Mouse (Mus musculus) MEL (cell line): ENCODE measurements around the gene Susd6. TPM values are rescaled to one million over a fixed set of nuclear protein-coding genes. Genes with fewer than 3 reads are reported as not detected.

Source experiments
- DNase-seq: peaks from one replicate; pipeline ENCODE4 v3.0.0; 2011; ENCODE audit warnings: low read depth, low spot score
- H3K27ac ChIP-seq: 2 replicates; pipeline ENCODE4 v1.5.1; 2012; ENCODE audit warnings: low read depth, mild to moderate bottlenecking, control low read depth, low read length, moderate library complexity; ENCODE audit not compliant: control insufficient read depth
- H3K27me3 ChIP-seq, 2 experiments: fragments of 150-350 bp in 1 of 2; sonication (generic) in 1 of 2; 2 replicates each; pipeline ENCODE4 v1.6.1; 2012; ENCODE audit warnings: low read length in 2 of 2, mild to moderate bottlenecking in 2 of 2, improper control_type of control experiment in 1 of 2, moderate library complexity in 1 of 2; ENCODE audit not compliant: insufficient read depth in 2 of 2, control insufficient read depth in 1 of 2
- H3K36me3 ChIP-seq, 2 experiments: 2 replicates each; pipeline ENCODE4 v1.6.1; 2012 to 2014; ENCODE audit warnings: low read length in 2 of 2, improper control_type of control experiment in 1 of 2, inconsistent platforms in 1 of 2, mild to moderate bottlenecking in 1 of 2; ENCODE audit not compliant: insufficient read depth in 2 of 2, control insufficient read depth in 1 of 2
- H3K4me1 ChIP-seq, 2 experiments: fragments of 150-350 bp in 1 of 2; sonication (generic) in 1 of 2; 2 replicates each; pipeline ENCODE4 v1.6.1; 2012; ENCODE audit warnings: low read length in 2 of 2, improper control_type of control experiment in 1 of 2, mild to moderate bottlenecking in 1 of 2; ENCODE audit not compliant: insufficient read depth in 2 of 2, control insufficient read depth in 1 of 2
- H3K4me3 ChIP-seq, 2 experiments: fragments of 150-350 bp in 1 of 2; sonication (generic) in 1 of 2; 2 replicates each; pipeline ENCODE4 v1.5.1; 2012; ENCODE audit warnings: low read depth in 2 of 2, low read length in 2 of 2, mild to moderate bottlenecking in 2 of 2, moderate library complexity in 2 of 2, control low read depth in 1 of 2, improper control_type of control experiment in 1 of 2; ENCODE audit not compliant: control insufficient read depth in 1 of 2, insufficient read depth in 1 of 2
- H3K79me2 ChIP-seq: 2 replicates; pipeline ENCODE4 v1.6.1; 2012; ENCODE audit warnings: mild to moderate bottlenecking, low read length, moderate library complexity; ENCODE audit not compliant: control insufficient read depth, poor library complexity, insufficient read depth
- H3K9ac ChIP-seq: 2 replicates; pipeline ENCODE4 v1.6.1; 2012; ENCODE audit warnings: low read depth, mild to moderate bottlenecking, control low read depth, low read length, moderate library complexity; ENCODE audit not compliant: control insufficient read depth, poor library complexity, severe bottlenecking
- H3K9me3 ChIP-seq: fragments of 150-350 bp; sonication (generic); replicated peaks from 2 replicates; pipeline ENCODE4 v1.6.1; 2012; ENCODE audit warnings: mild to moderate bottlenecking, low read length, improper control_type of control experiment, moderate library complexity; ENCODE audit not compliant: insufficient read depth
- BHLHE40 ChIP-seq: IDR thresholded peaks from 2 replicates; pipeline ENCODE4 v1.6.1; 2012; ENCODE audit warnings: low read depth, mild to moderate bottlenecking, inconsistent platforms, low read length, improper control_type of control experiment, borderline replicate concordance
- CHD1 ChIP-seq: IDR thresholded peaks from 2 replicates; pipeline ENCODE4 v1.6.1; 2012; ENCODE audit warnings: low read depth, mild to moderate bottlenecking, inconsistent platforms, low read length, improper control_type of control experiment
- CHD2 ChIP-seq: IDR thresholded peaks from 2 replicates; pipeline ENCODE4 v1.6.1; 2011; ENCODE audit warnings: low read length, improper control_type of control experiment
- E2F4 ChIP-seq: IDR thresholded peaks from 2 replicates; pipeline ENCODE4 v1.6.1; 2011; ENCODE audit warnings: low read depth, low read length, improper control_type of control experiment, borderline replicate concordance
- EP300 ChIP-seq, 2 experiments: IDR thresholded peaks; 2 replicates each; pipeline ENCODE4 v1.6.1; 2011; ENCODE audit warnings: improper control_type of control experiment in 2 of 2, low read length in 2 of 2, low read depth in 1 of 2, mild to moderate bottlenecking in 1 of 2
- ETS1 ChIP-seq: IDR thresholded peaks from 2 replicates; pipeline ENCODE4 v1.6.1; 2012; ENCODE audit warnings: low read depth, mild to moderate bottlenecking, inconsistent platforms, low read length, improper control_type of control experiment, moderate library complexity
- JUND ChIP-seq: IDR thresholded peaks from 2 replicates; pipeline ENCODE4 v1.6.1; 2011; ENCODE audit warnings: low read depth, mild to moderate bottlenecking, improper control_type of control experiment, low read length
- KAT2A ChIP-seq: conservative IDR thresholded peaks from 2 replicates; pipeline ENCODE4 v1.6.1; 2012; ENCODE audit warnings: low read depth, low read length, improper control_type of control experiment, inconsistent platforms
- MAFK ChIP-seq: IDR thresholded peaks from 2 replicates; pipeline ENCODE4 v1.6.1; 2011; ENCODE audit warnings: low read depth, mild to moderate bottlenecking, low read length, improper control_type of control experiment, borderline replicate concordance
- MAX ChIP-seq: IDR thresholded peaks from 2 replicates; pipeline ENCODE4 v1.6.1; 2011; ENCODE audit warnings: low read length, improper control_type of control experiment
- MAZ ChIP-seq: IDR thresholded peaks from 2 replicates; pipeline ENCODE4 v1.6.1; 2012; ENCODE audit warnings: low read depth, mild to moderate bottlenecking, inconsistent platforms, low read length, improper control_type of control experiment
- MYB ChIP-seq: IDR thresholded peaks from 2 replicates; pipeline ENCODE4 v1.6.1; 2011; ENCODE audit warnings: mild to moderate bottlenecking, low read depth, low read length, improper control_type of control experiment
- NRF1 ChIP-seq: IDR thresholded peaks from 2 replicates; pipeline ENCODE4 v1.6.1; 2014; ENCODE audit warnings: low read depth, mild to moderate bottlenecking, inconsistent platforms, low read length, improper control_type of control experiment, moderate library complexity; ENCODE audit not compliant: poor library complexity, insufficient read depth, severe bottlenecking
- POLR2A ChIP-seq, 2 experiments: IDR thresholded peaks; 2 replicates each; pipeline ENCODE4 v1.6.1; 2011 to 2012; ENCODE audit warnings: low read length in 2 of 2, mild to moderate bottlenecking in 2 of 2, control low read depth in 1 of 2, improper control_type of control experiment in 1 of 2, low read depth in 1 of 2, moderate library complexity in 1 of 2; ENCODE audit not compliant: control insufficient read depth in 1 of 2, insufficient read depth in 1 of 2, poor library complexity in 1 of 2
- RAD21 ChIP-seq: IDR thresholded peaks from 2 replicates; pipeline ENCODE4 v1.6.1; 2011; ENCODE audit warnings: mild to moderate bottlenecking, low read depth, low read length, improper control_type of control experiment
- ZMIZ1 ChIP-seq: IDR thresholded peaks from 2 replicates; pipeline ENCODE4 v1.6.1; 2012; ENCODE audit warnings: low read depth, mild to moderate bottlenecking, inconsistent platforms, low read length, improper control_type of control experiment, moderate library complexity
- ZNF384 ChIP-seq: IDR thresholded peaks from 2 replicates; pipeline ENCODE4 v1.6.1; 2012; ENCODE audit warnings: low read depth, mild to moderate bottlenecking, inconsistent platforms, low read length, improper control_type of control experiment
- polyA plus RNA-seq, 2 experiments: library from polyadenylated mRNA; stranded (reverse) in 1 of 2; unstranded in 1 of 2; fragments of >175 nt in 1 of 2; fragments of >200 nt in 1 of 2; gene quantifications; 2 replicates each; pipeline versions ENCODE4 v1.2.1 to v1.2.4; 2012; ENCODE audit warnings: low replicate concordance in 2 of 2, low read depth in 1 of 2; ENCODE audit not compliant: insufficient read length in 2 of 2, insufficient read depth in 1 of 2, missing spikeins in 1 of 2
- total RNA-seq: library from RNA; depleted of rRNA; stranded (reverse); fragments of 300-350 nt; gene quantifications from 2 replicates; pipeline ENCODE4 v1.2.3, GENCODE M21; 2012

Susd6 gene
- total and polyA plus RNA-seq, 3 experiments = 12.2 to 22.4 TPM; not detected in 1

DNA sequence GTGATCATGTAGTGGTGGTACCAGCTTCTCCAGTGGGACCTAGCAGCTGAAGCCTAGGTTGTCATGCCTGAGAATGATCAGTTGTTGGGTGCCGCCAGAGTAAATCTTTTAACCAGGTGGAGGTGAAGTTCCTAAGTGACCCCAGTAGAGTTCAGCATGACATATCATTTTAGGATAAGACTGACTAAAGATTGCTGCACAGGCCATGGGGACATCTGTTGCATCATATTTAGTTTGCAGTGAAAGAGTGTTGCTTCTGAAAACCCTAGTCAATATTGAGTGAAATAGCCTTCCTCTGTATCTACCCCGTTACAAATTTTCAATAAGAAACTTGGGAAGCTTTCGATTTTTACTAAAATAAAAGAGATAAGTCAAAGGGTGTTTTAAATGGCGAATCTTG is 64.4 kb downstream of the Susd6 start:
- Histone ChIP-seq H3K9ac (no peak overlapping the region), H3K27me3 (no peaks in the 10 kb centered on the region), H3K4me1 (peaks cover 3 to 6% of the 10 kb centered on the region in 2 experiments; a peak in 3 of 4 replicates), H3K27ac (no peak overlapping the region), H3K36me3 (peaks cover 10% of the 10 kb centered on the region in 2 experiments), H3K79me2 (0 out of 2 replicates have a peak, but pooled peaks cover 1% of the 10 kb centered on the region), H3K4me3 (no peak overlapping the region), H3K9me3 (no peaks in the 10 kb centered on the region)
- TF ChIP-seq POLR2A (IDR thresholded peaks at IDR 0.05; ENCODE audit: control insufficient read depth in 1 of 2, insufficient read depth in 1 of 2, low read depth in 1 of 2, low read length in 2 of 2, poor library complexity in 1 of 2) (no peak), KAT2A (no peak), MAX (no peak), MYB (no peak), MAFK (no peak), ZMIZ1 (no peak), EP300 (IDR thresholded peaks at IDR 0.05; ENCODE audit: low read depth in 1 of 2, low read length in 2 of 2) (no peak), E2F4 (no peak), NRF1 (no peak), BHLHE40 (no peak), JUND (no peak), CHD1 (no peak), ZNF384 (no peak)
- no peak for DNase-seq

DNA sequence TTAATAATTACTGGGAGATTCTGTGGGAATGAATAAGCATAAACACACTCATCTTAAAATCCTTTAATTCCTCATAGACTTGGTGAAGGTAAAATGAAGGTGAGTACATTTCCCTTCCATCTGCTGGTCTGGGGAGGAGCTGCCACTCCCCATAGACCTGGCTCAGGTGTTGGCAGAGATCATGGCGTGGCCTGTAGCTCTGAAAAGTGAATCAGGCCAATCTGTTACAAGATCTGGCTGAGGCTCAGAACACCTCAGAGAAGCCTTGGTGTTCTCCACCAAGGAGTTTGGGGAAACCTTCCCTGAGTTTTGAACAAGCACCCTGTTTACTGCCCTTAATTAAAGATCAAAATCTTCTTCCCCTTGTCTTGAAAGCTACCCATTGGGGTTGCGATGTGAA is 64.8 kb downstream of the Susd6 start:
- H3K9ac ChIP-seq = no peak overlapping the region
- peaks cover 3 to 6% of the 10 kb centered on the region in 2 experiments; a peak in 3 of 4 replicates for H3K4me1 ChIP-seq

More for the DNA sequence above, 64.8 kb downstream of the Susd6 start:
- H3K27ac ChIP-seq = no peak overlapping the region
- peaks cover 10% of the 10 kb centered on the region in 2 experiments for H3K36me3 ChIP-seq
- no peaks in the 10 kb centered on the region for H3K27me3 ChIP-seq
- no peaks in the 10 kb centered on the region for H3K9me3 ChIP-seq
- no peak overlapping the region for H3K4me3 ChIP-seq
- 0 out of 2 replicates have a peak, but pooled peaks cover 2% of the 10 kb centered on the region for H3K79me2 ChIP-seq
- no peak for DNase-seq
- TF ChIP-seq CHD2 (no peak), EP300 (IDR thresholded peaks at IDR 0.05; ENCODE audit: low read depth in 1 of 2, low read length in 2 of 2) (no peak), CHD1 (no peak), BHLHE40 (no peak), ETS1 (no peak), MAFK (no peak), MAZ (no peak), RAD21 (no peak), POLR2A (IDR thresholded peaks at IDR 0.05; ENCODE audit: control insufficient read depth in 1 of 2, insufficient read depth in 1 of 2, low read depth in 1 of 2, low read length in 2 of 2, poor library complexity in 1 of 2) (no peak)
